Mouse (Mus musculus) forebrain, postnatal 0 days (tissue): ENCODE results near the gene Fndc3a. TPM values are rescaled to one million over a fixed set of nuclear protein-coding genes. Genes with fewer than 3 reads are reported as not detected.

ENCODE experiments used
- ATAC-seq: fragments of 200-750 bp; cut with Nextera tagmentation; 2 replicates; pipeline ENCODE4 v1.8.0; 2017; ENCODE audit warnings: mild to moderate bottlenecking, moderate library complexity
- DNase-seq: peaks from one replicate; pipeline ENCODE4 v3.0.0-alpha.2; 2015
- H3K27ac ChIP-seq: fragments of 300-500 bp; sonication (generic); 2 replicates; pipeline ENCODE4 v1.5.1; 2014; ENCODE audit warnings: low read depth, mild to moderate bottlenecking, antibody characterized with exemption, low read length, moderate library complexity, mixed read lengths
- H3K27me3 ChIP-seq: fragments of 300-500 bp; sonication (generic); 2 replicates; pipeline ENCODE4 v1.6.1; 2014; ENCODE audit warnings: mild to moderate bottlenecking, low read length, mixed read lengths; ENCODE audit not compliant: insufficient read depth
- H3K36me3 ChIP-seq: fragments of 300-500 bp; sonication (generic); 2 replicates; pipeline ENCODE4 v1.6.1; 2014; ENCODE audit warnings: mild to moderate bottlenecking, moderate library complexity; ENCODE audit not compliant: insufficient read depth
- H3K4me1 ChIP-seq: fragments of 300-500 bp; sonication (generic); 2 replicates; pipeline ENCODE4 v1.6.1; 2014; ENCODE audit warnings: antibody characterized with exemption; ENCODE audit not compliant: insufficient read depth
- H3K4me2 ChIP-seq: fragments of 300-500 bp; sonication (generic); 2 replicates; pipeline ENCODE4 v1.6.1; 2014; ENCODE audit warnings: low read depth, mild to moderate bottlenecking, moderate library complexity
- H3K4me3 ChIP-seq: fragments of 300-500 bp; sonication (generic); 2 replicates; pipeline ENCODE4 v1.5.1; 2014; ENCODE audit warnings: low read depth, low read length, mixed read lengths
- H3K9ac ChIP-seq: fragments of 300-500 bp; sonication (generic); 2 replicates; pipeline ENCODE4 v1.6.1; 2014; ENCODE audit warnings: mild to moderate bottlenecking
- H3K9me3 ChIP-seq: fragments of 300-500 bp; sonication (generic); 2 replicates; pipeline ENCODE4 v1.6.1; 2016; ENCODE audit warnings: low read length
- CTCF ChIP-seq: sonication (generic); IDR thresholded peaks from 2 replicates; pipeline ENCODE4 v1.5.1; 2016; ENCODE audit warnings: antibody characterized with exemption, control low read depth, low read depth
- WGBS: fragments of 180-500 bp; shearing (Covaris S2); extraction: QIAGEN DNeasy Blood & Tissue Kit; methylation state at CpG from one replicate; pipeline ENCODE4 v1.1.7; 2014; 5-methylcytosine and 5-hydroxymethylcytosine counted together
- polyA plus RNA-seq: library from polyadenylated mRNA; unstranded; fragments of >200 nt; fragmentation: Nextera tagmentation; extraction: Ambion mirVana; gene quantifications from 2 replicates; pipeline ENCODE4 v1.2.1, GENCODE M21; 2015
- total RNA-seq: library from RNA; depleted of rRNA; stranded (reverse); fragments of >200 nt; gene quantifications from 2 replicates; pipeline ENCODE4 v1.2.3, GENCODE M21; 2014

Fndc3a gene
- total and polyA plus RNA-seq, 2 experiments from 2014 or later: 38.4 to 55.8 TPM

DNA sequence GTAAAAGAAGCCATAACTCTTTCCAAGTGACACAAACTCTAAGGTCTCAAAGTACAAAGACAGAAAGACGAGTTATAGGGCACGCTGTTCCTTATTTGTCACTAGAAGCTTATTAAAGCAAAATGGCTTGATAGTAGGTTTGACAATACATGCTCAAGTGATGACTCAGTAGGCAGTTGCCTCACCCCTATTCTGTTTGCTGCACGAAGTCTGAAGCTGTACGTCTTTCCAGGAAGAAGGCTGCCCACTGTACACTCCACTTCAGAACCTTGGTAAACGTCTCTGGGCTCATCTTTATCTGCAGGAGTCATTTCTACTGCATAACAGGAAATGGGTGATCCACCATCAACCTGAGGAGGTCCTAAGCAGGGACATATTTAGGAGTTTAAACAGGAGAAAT lies 151.0 kb downstream of the Fndc3a start:
- Histone ChIP-seq H3K4me1 (no peaks in the 10 kb centered on the region), H3K27me3 (no peaks in the 10 kb centered on the region), H3K27ac (no peak overlapping the region), H3K9ac (no peak overlapping the region), H3K4me2 (no peak overlapping the region), H3K4me3 (no peak overlapping the region), H3K36me3 (peaks cover 51% of the 10 kb centered on the region), H3K9me3 (no peaks in the 10 kb centered on the region)
- WGBS: 87% methylated on average over 5 of the region's 5 CpGs
- TF ChIP-seq CTCF: no peak
- no peak for DNase-seq
- ATAC-seq: no peak

DNA sequence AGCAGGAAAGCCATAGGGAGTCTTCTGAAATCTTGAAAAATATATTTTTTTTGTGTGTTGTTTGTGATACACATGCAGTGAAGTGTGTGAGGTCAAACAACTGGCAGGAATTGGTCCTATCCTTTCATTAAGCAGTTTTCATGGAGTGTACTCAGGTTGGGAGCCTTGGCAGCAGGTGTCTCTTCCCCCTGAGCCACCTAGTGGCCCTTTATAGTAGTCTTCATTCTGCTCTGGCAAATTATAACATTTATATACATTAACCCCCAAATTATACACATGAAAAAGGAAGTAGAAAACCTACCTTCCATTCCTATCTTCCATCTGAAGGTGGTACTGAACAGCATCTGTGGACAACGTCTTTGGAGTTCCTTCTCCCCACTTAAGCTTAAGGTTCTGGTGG lies 154.0 kb downstream of the Fndc3a start:
- 83% methylated on average over 1 of the region's 1 CpGs for WGBS
- H3K36me3 ChIP-seq: peaks cover 62% of the 10 kb centered on the region
- H3K4me1 ChIP-seq: no peaks in the 10 kb centered on the region
- DNase-seq (no peak), ATAC-seq (no peak)
- no peak overlapping the region for H3K9ac ChIP-seq
- no peak overlapping the region for H3K27ac ChIP-seq
- peak; percentile 46 for TF ChIP-seq CTCF
- H3K27me3 ChIP-seq: no peaks in the 10 kb centered on the region
- no peaks in the 10 kb centered on the region for H3K9me3 ChIP-seq
- no peak overlapping the region for H3K4me3 ChIP-seq
- no peak overlapping the region for H3K4me2 ChIP-seq

DNA sequence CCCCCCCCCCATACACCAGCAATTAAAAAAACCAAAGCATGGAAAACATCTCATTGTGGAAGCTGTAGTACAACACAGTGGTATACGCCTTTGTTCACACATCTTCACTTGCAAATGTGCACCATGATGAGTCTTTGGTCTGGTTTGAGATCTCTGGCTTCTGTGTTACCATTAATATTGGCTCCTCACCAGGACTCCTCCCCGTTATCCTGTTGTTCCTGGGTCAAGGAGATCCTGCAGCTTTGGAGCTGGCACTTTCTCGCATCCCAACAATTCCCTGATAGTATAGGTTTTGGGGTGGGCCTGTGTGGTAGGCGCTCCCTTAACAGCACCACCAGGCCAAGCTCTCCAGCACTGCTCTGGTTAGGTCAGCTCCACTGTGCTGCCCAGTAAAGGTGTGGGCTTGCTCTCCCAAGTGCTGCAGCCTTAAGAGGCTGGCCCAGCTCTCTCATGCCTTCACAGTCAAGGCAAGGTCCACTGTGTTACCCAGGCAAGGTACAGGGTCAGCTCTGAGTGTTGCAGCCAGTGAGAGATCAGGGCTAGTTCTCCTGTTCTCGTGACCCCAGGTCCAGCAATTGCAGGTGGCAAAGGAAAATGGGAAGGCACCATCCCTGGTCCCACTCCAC lies 173.3 kb downstream of the Fndc3a start:
- no peak for TF ChIP-seq CTCF
- H3K4me2 ChIP-seq: no peak overlapping the region
- no peak overlapping the region for H3K9ac ChIP-seq
- DNase-seq (no peak), ATAC-seq (no peak)
- no peak overlapping the region for H3K4me3 ChIP-seq
- peaks cover 10% of the 10 kb centered on the region; the same call in 1 of the 2 replicates for H3K36me3 ChIP-seq
- no peaks in the 10 kb centered on the region for H3K9me3 ChIP-seq
- H3K4me1 ChIP-seq: no peaks in the 10 kb centered on the region
- no peaks in the 10 kb centered on the region for H3K27me3 ChIP-seq
- H3K27ac ChIP-seq: no peak overlapping the region
- WGBS: 87% methylated on average over 5 of the region's 5 CpGs

DNA sequence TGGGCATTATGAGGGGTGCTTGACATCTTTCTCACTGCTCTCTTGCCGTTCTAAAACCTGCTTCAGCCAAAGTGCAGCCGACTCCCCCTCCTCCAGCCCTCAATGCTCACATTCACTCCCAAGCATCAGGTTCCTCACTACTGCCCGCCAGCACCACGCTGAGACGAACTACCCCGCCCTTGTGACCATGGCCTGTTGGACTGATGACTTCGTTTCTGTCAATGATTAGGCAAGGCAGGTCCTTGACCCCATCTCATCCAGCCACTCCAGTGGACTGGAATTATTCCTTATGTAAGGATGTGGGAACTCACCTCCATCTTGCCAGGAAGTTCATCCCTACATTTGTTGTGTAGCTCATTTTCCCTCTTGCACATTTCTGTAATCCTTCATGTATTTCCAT lies 175.9 kb downstream of the Fndc3a start:
- H3K4me1 ChIP-seq: no peaks in the 10 kb centered on the region
- no peak overlapping the region for H3K4me3 ChIP-seq
- H3K9me3 ChIP-seq: no peaks in the 10 kb centered on the region
- no peak overlapping the region for H3K9ac ChIP-seq
- no peak overlapping the region for H3K27ac ChIP-seq
- TF ChIP-seq CTCF: no peak
- no peak for DNase-seq
- H3K4me2 ChIP-seq: no peak overlapping the region
- H3K36me3 ChIP-seq: peaks cover 4% of the 10 kb centered on the region; the same call in 1 of the 2 replicates
- H3K27me3 ChIP-seq: peaks cover 7% of the 10 kb centered on the region; the same call in 1 of the 2 replicates
- no peak for ATAC-seq
- WGBS: 84% methylated on average over 7 of the region's 7 CpGs

DNA sequence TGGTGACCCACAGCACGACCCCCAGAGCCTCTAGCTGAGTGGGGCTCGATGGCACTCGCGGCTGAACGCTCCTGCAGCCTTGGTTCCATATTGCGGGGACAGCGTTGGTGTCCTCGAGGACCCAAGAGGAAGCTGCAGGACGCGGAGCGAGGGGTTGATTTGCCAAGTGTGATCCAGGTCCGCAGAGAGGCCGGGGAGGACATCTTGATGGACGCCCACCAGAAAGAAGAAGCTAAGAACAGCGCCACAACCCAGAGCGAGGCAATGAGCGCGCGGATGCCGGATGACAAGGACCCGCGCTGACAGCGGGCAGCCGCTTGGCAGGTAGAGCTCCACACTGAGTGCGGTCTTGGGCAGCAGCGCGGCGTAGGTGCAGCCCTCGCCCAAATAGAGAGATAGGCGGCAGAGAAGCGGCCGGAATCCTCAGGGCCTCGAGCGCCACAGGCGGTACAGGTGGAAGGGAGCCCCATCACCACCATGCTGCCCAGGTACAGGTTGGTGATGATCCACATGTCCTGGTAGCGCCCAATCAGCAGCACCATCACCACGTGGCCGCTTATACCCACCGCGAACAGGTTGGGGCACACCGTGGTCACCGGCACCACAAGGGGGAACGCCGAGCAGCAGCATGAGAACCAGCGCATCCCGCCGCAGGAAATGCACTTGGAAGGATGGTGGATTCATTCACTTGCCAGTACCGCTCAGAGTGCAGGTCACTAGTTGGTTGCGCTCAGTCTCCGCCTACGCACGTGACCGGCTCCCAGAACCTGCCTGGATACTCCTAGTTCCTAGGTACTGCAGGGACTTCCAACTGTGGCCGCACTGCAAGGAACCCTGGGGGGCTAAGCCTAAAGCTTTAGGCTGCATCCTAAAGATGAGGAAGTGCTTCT lies 177.5 kb downstream of the Fndc3a start:
- H3K36me3 ChIP-seq: peaks cover 4% of the 10 kb centered on the region; the same call in 1 of the 2 replicates
- H3K9ac ChIP-seq: peak overlapping the region; percentile 59
- H3K4me2 ChIP-seq: peak overlapping the region; percentile 97
- ATAC-seq: peak; percentile 94
- H3K9me3 ChIP-seq: no peaks in the 10 kb centered on the region
- peaks cover 7% of the 10 kb centered on the region; the same call in 1 of the 2 replicates for H3K27me3 ChIP-seq
- peak; percentile 42 for TF ChIP-seq CTCF
- DNase-seq: peak; percentile 58
- H3K4me3 ChIP-seq: peak overlapping the region; percentile 47
- WGBS: 2% methylated on average over 54 of the region's 54 CpGs
- no peak overlapping the region for H3K27ac ChIP-seq
- H3K4me1 ChIP-seq: no peaks in the 10 kb centered on the region

DNA sequence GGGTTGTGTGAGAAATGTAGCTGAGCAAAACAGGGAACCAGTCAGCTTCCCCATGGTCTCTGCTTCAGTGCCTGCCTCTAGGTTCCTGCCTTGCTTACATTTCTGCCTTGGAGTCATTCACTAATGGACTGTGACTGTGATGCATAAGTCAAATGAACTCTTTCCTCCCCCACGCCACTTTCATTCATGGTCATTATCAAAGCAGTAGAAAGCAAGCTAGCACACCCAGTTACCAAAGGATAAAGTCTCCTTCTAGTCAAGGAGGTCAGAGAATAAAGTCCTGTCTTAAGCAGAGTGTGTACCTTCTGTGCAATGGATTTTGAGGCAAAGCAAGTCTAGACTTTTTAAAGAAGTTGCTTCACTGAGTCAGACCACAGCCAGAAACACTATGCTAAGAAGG lies 182.7 kb downstream of the Fndc3a start:
- Histone ChIP-seq H3K27me3 (peaks cover 7% of the 10 kb centered on the region; the same call in 1 of the 2 replicates), H3K9me3 (no peaks in the 10 kb centered on the region), H3K27ac (no peak overlapping the region), H3K36me3 (no peaks in the 10 kb centered on the region), H3K4me1 (no peaks in the 10 kb centered on the region), H3K9ac (no peak overlapping the region), H3K4me3 (no peak overlapping the region), H3K4me2 (no peak overlapping the region)
- 81% methylated on average over 1 of the region's 1 CpGs for WGBS
- ATAC-seq: no peak
- no peak for TF ChIP-seq CTCF
- no peak for DNase-seq

DNA sequence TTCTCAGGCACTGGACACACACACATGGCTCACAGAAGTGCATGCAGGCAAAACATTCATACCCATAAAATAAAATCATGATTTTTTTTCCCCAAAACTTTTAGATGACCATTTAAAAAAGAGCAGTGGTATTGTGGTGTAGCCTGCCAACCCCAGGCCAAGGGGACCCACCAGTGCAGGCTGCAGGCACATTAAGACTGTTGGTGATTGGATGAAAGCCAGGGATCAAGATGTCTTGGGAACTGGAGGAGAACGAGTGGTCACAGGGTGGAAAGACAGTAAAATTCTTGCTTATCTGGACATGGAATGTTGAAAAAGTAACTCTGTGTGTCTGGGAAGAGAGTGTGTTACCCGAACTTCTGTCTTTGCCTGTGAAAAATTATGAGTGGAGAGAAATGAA lies 190.2 kb downstream of the Fndc3a start:
- WGBS: 56% methylated on average over 2 of the region's 2 CpGs
- Histone ChIP-seq H3K9me3 (no peaks in the 10 kb centered on the region), H3K4me1 (no peaks in the 10 kb centered on the region), H3K9ac (no peak overlapping the region), H3K4me3 (no peak overlapping the region), H3K27ac (no peak overlapping the region), H3K27me3 (no peaks in the 10 kb centered on the region), H3K4me2 (no peak overlapping the region), H3K36me3 (no peaks in the 10 kb centered on the region)
- no peak for TF ChIP-seq CTCF
- DNase-seq: no peak
- ATAC-seq: no peak
